Mouse (Mus musculus): Measurements from ENCODE around the gene Arl5a. TPM values are rescaled to one million over a fixed set of nuclear protein-coding genes. Genes with fewer than 3 reads are reported as not detected.
A peak's percentile ranks its signal among the peaks of the same experiment; 100 is the strongest.

Gene Arl5a
- polyA plus RNA-seq, 1 experiment from 2014 or later, result 36.4 TPM

DNA sequence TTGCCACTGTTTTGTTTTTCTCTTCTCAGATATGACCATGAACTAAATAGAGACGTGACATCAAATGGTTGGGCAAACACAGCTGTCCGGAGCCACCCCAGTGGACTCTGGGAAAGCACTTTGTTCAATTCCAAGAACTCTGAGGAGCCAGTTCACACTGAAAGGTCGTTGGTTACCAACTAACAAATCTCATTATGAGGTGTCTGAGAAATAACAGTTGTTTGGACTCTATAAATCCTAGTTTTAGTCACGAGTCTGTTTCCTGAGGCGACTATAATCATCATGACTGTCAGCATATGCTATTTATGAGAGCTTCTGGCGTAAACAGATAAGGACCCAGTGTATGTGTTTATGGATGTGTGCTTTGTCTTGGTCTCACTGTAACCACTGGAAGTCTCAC is 52.2 kb downstream of the Arl5a start:
- no peak overlapping the region for H3K4me2 ChIP-seq (replicated peaks)
- 58% methylated on average over 6 of the region's 6 CpGs for WGBS
- no peak overlapping the region for H3K9ac ChIP-seq
- H3K36me3 ChIP-seq, result no peaks in the 10 kb centered on the region
- H3K27ac ChIP-seq, result no peak overlapping the region
- no peak overlapping the region for H3K4me3 ChIP-seq (replicated peaks)
- no peaks in the 10 kb centered on the region for H3K27me3 ChIP-seq (replicated peaks)
- H3K4me1 ChIP-seq (replicated peaks), result no peaks in the 10 kb centered on the region
- no peaks in the 10 kb centered on the region for H3K9me3 ChIP-seq
- ATAC-seq, result no peak

GRCm38 (mm10) chr2:52372080-52372479 is 52.6 kb downstream of the Arl5a start:
- Histone ChIP-seq H3K36me3 (no peaks in the 10 kb centered on the region), H3K9ac (no peak overlapping the region), H3K4me2 (replicated peaks) (no peak overlapping the region), H3K27ac (no peak overlapping the region), H3K27me3 (replicated peaks) (no peaks in the 10 kb centered on the region), H3K4me3 (replicated peaks) (no peak overlapping the region), H3K4me1 (replicated peaks) (no peaks in the 10 kb centered on the region), H3K9me3 (no peaks in the 10 kb centered on the region)
- no peak for ATAC-seq
- 70% methylated on average over 4 of the region's 4 CpGs for WGBS

GRCm38 (mm10) chr2:52371066-52371465 is 53.6 kb downstream of the Arl5a start:
- no peaks in the 10 kb centered on the region for H3K27me3 ChIP-seq (replicated peaks)
- no peak overlapping the region for H3K27ac ChIP-seq
- H3K9ac ChIP-seq, result no peak overlapping the region
- WGBS, result 24% methylated on average over 2 of the region's 2 CpGs
- H3K36me3 ChIP-seq, result no peaks in the 10 kb centered on the region
- H3K9me3 ChIP-seq, result no peaks in the 10 kb centered on the region
- H3K4me3 ChIP-seq (replicated peaks), result no peak overlapping the region
- H3K4me2 ChIP-seq (replicated peaks), result no peak overlapping the region
- H3K4me1 ChIP-seq (replicated peaks), result no peaks in the 10 kb centered on the region
- peak; percentile 55 for ATAC-seq

- Histone ChIP-seq H3K9me3 (no peaks in the 10 kb centered on the region), H3K4me2 (replicated peaks) (no peak overlapping the region), H3K27me3 (replicated peaks) (no peaks in the 10 kb centered on the region), H3K27ac (no peak overlapping the region), H3K36me3 (no peaks in the 10 kb centered on the region), H3K9ac (no peak overlapping the region), H3K4me1 (replicated peaks) (no peaks in the 10 kb centered on the region), H3K4me3 (replicated peaks) (no peak overlapping the region)
- WGBS, result 72% methylated on average over 6 of the region's 6 CpGs
- no peak for ATAC-seq
These were observed 55.1 kb downstream of the Arl5a start for GRCm38 (mm10) chr2:52369622-52370021.

DNA sequence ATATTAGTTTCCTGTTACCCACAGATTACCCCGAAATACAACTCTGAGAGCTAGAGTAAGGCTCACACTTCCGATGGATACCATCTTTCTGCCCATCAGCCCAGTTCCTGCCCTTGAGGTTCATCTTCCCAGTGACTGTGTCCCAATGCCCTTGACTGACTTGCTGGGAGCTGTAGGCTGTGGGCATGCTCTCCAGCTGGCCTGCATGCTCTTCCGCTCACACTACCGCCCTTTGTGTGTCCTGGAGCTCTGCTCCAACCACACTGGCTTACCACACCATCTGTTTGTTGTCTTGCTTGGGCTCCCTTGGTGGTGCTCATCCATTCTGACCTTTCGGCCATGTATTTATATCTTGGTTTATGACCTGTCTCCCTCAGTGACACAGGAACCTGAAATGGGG is 57.0 kb downstream of the Arl5a start:
- H3K27ac ChIP-seq, result no peak overlapping the region
- 87% methylated on average over 5 of the region's 5 CpGs for WGBS
- ATAC-seq, result no peak
- H3K9ac ChIP-seq, result no peak overlapping the region
- H3K9me3 ChIP-seq, result no peaks in the 10 kb centered on the region
- H3K27me3 ChIP-seq (replicated peaks), result no peaks in the 10 kb centered on the region
- H3K36me3 ChIP-seq, result no peaks in the 10 kb centered on the region
- no peak overlapping the region for H3K4me3 ChIP-seq (replicated peaks)
- H3K4me1 ChIP-seq (replicated peaks), result no peaks in the 10 kb centered on the region
- no peak overlapping the region for H3K4me2 ChIP-seq (replicated peaks)

GRCm38 (mm10) chr2:52367248-52367647 is 57.5 kb downstream of the Arl5a start:
- Histone ChIP-seq H3K36me3 (no peaks in the 10 kb centered on the region), H3K4me2 (replicated peaks) (no peak overlapping the region), H3K9me3 (no peaks in the 10 kb centered on the region), H3K27ac (no peak overlapping the region), H3K4me1 (replicated peaks) (no peaks in the 10 kb centered on the region), H3K4me3 (replicated peaks) (no peak overlapping the region), H3K9ac (no peak overlapping the region), H3K27me3 (replicated peaks) (no peaks in the 10 kb centered on the region)
- no peak for ATAC-seq
- 60% methylated on average over 13 of the region's 13 CpGs for WGBS

- Histone ChIP-seq H3K36me3 (no peaks in the 10 kb centered on the region), H3K4me2 (replicated peaks) (no peak overlapping the region), H3K9me3 (no peaks in the 10 kb centered on the region), H3K4me1 (replicated peaks) (no peaks in the 10 kb centered on the region), H3K9ac (no peak overlapping the region), H3K27me3 (replicated peaks) (no peaks in the 10 kb centered on the region), H3K27ac (no peak overlapping the region), H3K4me3 (replicated peaks) (no peak overlapping the region)
- no peak for ATAC-seq
- WGBS, result 91% methylated on average over 9 of the region's 9 CpGs
These were observed 63.6 kb downstream of the Arl5a start for GRCm38 (mm10) chr2:52361086-52361485.

- no peaks in the 10 kb centered on the region for H3K9me3 ChIP-seq
- H3K27ac ChIP-seq, result no peak overlapping the region
- no peaks in the 10 kb centered on the region for H3K4me1 ChIP-seq (replicated peaks)
- no peak overlapping the region for H3K4me3 ChIP-seq (replicated peaks)
- no peak overlapping the region for H3K4me2 ChIP-seq (replicated peaks)
- no peaks in the 10 kb centered on the region for H3K27me3 ChIP-seq (replicated peaks)
- no peaks in the 10 kb centered on the region for H3K36me3 ChIP-seq
- no peak overlapping the region for H3K9ac ChIP-seq
- 89% methylated on average over 1 of the region's 1 CpGs for WGBS
- no peak for ATAC-seq
These were observed 65.0 kb downstream of the Arl5a start for GRCm38 (mm10) chr2:52359722-52360121.

GRCm38 (mm10) chr2:52358156-52358555 is 66.5 kb downstream of the Arl5a start:
- Histone ChIP-seq H3K9ac (no peak overlapping the region), H3K27me3 (replicated peaks) (no peaks in the 10 kb centered on the region), H3K4me1 (replicated peaks) (no peaks in the 10 kb centered on the region), H3K27ac (no peak overlapping the region), H3K4me3 (replicated peaks) (no peak overlapping the region), H3K36me3 (no peaks in the 10 kb centered on the region), H3K9me3 (no peaks in the 10 kb centered on the region), H3K4me2 (replicated peaks) (no peak overlapping the region)
- ATAC-seq, result no peak
- 80% methylated on average over 5 of the region's 5 CpGs for WGBS

DNA sequence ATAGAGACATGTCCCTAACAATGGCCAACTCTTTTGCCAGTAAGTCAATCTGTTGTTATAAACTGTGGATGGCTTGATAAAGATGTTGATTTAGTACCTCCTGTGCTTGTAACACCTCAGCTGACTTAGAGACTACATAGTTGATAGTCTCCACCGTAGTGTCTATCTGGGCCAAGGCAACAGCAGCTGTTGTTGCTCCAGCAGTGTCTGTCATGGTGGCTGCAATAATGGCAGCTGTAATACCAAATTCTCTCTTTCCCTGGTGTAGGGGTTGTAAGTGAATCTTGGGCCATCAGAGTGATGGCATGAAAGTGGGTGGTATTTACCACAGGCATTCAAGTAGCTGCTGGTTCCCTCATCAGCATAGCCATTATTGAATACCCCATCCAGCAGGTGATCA is 73.7 kb downstream of the Arl5a start:
- H3K9ac ChIP-seq, result no peak overlapping the region
- no peaks in the 10 kb centered on the region for H3K9me3 ChIP-seq
- no peak overlapping the region for H3K4me2 ChIP-seq (replicated peaks)
- no peak for ATAC-seq
- no peaks in the 10 kb centered on the region for H3K4me1 ChIP-seq (replicated peaks)
- no peaks in the 10 kb centered on the region for H3K36me3 ChIP-seq
- 88% methylated on average over 1 of the region's 1 CpGs for WGBS
- no peaks in the 10 kb centered on the region for H3K27me3 ChIP-seq (replicated peaks)
- no peak overlapping the region for H3K27ac ChIP-seq
- no peak overlapping the region for H3K4me3 ChIP-seq (replicated peaks)

Other genes with a start within 250 kb of the Arl5a start
- gene Neb, start 46.4 kb downstream of the Arl5a start, polyA plus RNA-seq (2015; fragmentation: Nextera tagmentation; extraction: Ambion mirVana), result 0.59 and 1.4 TPM in 2 replicates